Mouse (Mus musculus) heart, adult 11 months (tissue): ENCODE measurements at regions not wholly inside any gene's neighbourhood (a gene's known extent, or its start where the extent isn't known, plus 50 kb on each side); places are given as distances from the start of the nearest gene placed in this dataset.

Experiments
- DNase-seq: peaks from one replicate; pipeline ENCODE4 v3.0.0; 2022

DNA sequence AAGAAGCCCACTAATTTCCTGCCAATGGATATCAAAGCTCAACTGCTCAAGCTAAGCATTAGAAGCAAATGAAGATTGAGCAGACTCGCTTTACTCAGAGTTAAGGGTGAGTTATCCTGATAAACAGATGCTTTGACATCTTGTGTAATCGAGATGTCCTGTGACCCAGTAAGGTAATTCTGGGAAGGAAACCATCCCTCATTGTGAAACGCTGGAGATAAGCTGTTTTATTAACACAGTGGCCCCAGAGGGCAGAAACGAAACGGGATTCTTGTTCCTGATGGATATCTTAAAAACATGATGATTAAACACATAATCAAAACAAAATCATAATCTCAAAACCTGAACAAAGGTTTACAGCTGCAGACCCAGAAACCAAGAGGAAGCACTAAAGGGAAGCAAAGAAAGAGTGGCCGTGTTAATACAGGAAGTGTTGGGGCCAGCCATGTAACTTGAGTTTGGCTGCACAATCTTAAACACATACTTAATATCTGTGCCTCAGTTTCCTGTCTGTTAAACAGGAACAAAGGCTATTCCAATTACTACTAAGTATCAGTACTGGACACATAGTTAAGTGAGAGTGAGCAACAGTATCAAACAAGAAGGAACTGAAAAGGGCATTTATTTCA lies 184.2 kb downstream of the Gm12728 start:
- DNase-seq, result no peak

DNA sequence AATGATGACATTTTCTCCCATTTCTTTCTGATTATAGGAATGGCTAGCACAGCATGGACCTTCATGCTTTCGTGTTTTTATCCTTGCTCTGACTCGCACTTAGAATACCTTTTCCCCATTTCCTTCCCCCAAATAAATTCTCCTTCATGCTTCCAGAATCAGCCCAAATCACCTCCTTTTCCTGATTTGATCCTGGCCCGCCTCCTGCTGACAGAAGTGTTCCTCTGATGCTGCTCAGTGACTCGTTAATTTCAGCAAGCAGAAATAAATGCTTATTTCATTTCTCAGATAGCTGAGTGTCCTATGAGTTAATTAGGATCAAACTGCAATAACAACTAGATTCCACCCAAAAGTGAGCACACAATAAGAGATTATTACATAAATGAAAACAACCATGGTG lies 185.3 kb downstream of the Gm12728 start:
- DNase-seq, result no peak

DNA sequence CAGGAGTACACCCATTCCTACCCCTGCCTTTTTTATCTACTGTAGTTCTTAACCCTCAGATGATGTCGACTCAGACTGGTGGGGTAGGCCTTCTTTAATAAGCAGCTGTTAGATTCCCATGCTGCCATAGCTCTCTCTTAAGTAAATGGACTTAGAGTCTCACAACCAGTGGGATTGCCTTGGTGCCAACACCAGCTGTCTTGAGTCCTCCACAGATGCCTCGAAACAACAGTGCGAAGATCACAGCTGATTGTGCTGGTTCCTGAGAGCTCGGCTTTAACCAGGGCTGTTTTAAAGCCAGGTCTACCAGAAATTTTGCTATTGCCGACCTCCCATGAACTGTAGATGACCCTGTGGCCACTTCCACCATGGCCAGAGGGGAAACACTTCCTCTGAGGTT lies 189.4 kb downstream of the Gm12728 start:
- no peak for DNase-seq

DNA sequence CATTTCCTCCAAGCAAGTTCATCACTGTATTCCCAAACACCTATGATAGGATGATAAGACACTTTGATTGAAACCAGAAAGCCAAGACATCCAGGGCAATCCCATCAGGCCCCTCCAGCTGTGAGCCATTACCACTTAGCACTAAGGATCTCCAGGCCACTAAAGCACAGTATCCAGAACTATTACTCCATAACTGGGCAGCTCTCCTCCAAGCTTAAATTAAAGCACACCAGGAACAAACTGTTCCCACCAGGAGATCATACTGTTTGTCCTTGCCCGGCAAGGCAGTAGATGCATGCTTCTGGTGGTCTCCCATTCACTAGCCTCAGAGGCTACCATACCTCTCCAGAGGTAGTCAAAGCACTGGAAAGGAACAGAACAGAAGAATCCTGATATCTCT lies 193.3 kb downstream of the Gm12728 start:
- DNase-seq, result peak; percentile 96

DNA sequence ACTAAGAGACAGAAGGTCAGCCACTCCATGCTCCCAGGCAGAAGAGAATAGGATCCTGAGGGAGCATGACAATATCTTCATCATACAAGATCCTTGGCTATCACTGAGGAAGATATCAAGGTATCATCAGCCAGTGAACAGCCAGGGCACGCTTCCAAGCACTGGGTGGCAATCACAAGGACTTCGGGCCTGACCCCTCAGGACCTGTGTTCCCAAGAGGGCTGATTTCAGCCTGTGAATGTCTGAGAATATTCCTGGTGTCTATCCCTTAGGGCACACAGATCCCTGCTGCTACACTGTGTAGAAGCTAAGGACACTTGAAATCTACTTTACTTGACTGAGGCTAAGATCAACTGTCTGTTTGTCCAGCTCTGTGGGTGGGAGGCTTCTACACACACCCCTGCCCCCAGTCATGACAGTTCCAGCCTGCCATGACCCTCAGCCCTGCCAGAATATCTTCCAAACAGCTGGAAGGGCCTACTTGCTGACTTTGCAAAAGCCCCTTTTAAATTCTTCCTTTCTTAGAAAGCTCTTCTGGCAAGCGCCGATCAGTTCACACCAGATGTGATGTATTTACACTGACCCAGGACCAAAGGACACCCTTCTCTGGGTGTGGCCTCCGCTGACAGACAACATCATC lies 198.4 kb downstream of the Gm12728 start:
- peak; percentile 93 for DNase-seq

DNA sequence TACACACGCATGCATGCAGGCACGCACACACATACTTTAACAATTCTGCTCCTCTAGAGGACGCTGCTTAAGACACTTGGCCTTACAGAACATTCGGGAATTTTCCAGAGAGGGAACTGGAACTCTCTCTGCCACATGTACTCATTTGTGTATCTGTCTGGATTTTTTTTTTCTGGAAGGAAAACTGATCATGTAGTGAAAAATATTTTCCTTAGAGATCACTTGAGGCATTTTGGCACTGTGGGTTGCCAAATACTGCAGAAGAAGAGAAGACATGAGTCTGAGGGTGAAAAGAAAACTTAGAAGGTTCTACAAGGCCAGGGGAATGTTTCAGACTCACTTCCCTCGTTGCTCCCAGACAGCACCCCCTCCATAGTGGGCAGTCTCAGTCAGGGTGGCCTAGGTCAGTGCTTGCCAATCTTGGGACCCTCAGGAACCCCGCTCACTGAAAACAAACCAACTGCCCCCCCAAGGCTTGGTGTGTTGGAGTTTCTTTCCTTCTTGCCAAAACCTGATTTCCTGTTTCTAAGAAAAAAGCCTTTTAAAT lies 203.0 kb downstream of the Gm12728 start:
- DNase-seq, result peak; percentile 91

DNA sequence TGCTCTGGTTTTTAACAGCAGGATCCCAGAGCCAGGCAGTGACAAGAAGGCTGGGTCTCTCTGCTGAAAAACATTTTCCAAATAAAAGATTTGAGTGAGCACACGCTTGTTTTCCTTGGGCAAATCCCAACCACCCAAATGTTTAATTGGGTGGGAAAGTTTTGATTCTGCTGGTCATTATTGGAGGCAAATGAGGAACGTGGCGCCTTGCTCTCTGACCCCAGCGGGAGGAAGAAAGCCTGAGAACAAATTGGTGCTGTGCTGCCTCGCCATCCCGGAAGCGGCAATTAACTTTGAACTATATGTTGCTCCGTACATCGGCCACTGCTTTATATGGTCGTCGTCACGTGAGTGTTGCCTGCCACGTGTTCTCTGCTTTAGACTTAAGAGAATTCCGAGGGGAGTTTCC lies 204.7 kb downstream of the Gm12728 start:
- DNase-seq, result peak; percentile 96

DNA sequence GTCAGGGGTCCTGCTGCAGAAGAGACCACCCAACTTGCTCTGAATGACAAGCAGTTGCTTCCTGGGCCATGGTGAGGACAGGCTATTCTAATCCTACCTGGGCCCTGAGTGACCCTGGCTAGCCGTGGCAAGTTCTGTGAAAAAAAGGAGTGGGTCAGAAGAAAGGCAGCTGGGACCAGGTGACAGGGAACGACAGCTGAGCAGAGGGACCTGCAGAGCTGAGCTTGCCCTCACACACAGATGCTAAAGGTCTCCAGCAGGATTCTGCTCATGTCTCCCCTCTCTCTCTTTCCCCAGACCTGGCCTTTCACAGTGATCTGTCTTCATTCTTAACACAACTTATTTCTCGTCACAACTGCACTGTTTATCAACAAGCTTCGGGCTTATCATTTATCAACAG lies 206.4 kb downstream of the Gm12728 start:
- DNase-seq, result no peak

DNA sequence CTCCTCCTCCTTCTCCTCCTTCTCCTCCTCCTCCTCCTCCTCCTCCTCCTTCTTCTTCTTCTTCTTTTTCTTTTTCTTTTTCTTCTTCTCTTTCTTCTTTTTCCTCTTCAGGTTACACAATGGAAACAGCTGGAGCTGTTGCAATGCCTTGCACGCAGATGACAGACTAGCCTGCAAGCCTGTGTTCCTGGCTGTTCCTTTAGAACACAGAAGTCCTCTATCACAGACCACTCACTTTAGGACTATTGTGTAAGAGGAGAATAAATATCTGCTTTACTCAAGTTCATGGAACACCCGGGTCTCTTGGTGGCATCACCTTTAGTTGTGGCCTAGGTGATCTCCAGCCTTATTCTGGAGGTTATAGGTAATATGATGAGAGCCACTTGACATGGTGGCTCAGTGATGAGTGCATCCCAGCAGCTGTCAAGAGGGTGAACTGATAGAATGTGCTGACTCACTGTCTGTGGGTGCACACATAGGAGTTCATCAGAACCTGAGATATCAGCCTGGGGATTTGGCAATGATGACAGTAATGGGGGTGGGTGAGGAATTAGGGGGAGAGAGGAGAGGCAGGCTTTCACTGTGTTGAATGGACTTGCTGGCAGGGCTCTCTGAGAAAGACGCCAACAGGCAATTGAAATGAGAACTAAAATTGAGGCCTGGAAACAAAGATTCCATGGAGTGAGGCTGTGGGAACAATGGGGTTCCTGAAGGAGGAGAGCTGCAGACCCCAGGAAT lies 207.4 kb downstream of the Gm12728 start:
- peak; percentile 94 for DNase-seq

DNA sequence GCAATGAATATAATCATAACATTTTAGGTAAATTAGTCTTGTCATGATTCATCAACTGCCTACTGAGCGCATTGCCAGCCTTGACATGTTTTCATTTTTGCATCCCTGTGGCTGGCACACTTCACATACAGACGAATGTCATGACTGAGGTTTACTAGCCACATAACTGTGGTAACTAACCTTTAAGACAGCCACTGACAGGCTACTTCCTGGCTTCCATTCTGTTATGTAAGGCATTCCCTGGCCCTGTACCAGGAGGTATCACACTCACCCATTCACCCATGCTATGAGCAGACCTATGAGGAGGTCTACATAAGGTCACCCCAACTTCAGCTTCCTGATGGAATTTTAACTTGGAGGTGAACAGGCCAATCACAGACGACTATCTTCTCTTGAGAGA lies 212.8 kb downstream of the Gm12728 start:
- no peak for DNase-seq

DNA sequence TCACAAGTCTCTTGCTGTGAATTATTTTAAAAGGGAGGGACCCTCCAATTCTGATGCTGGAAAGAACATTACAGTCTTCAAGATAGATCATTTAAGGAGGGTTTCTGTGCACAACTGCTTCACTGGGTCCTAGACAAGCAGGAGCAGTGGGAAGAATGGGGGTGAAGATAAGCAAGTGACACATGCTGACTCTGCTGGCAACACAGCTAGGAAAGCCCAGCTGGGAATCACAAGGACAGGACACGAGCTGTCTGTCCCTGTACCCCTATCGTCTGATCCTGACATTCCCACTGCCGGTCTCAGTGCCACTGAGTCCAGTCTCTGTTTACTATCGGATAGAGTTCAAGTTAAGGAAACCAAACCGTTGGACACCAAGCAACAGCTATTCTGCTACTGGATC lies 216.3 kb downstream of the Gm12728 start:
- no peak for DNase-seq

DNA sequence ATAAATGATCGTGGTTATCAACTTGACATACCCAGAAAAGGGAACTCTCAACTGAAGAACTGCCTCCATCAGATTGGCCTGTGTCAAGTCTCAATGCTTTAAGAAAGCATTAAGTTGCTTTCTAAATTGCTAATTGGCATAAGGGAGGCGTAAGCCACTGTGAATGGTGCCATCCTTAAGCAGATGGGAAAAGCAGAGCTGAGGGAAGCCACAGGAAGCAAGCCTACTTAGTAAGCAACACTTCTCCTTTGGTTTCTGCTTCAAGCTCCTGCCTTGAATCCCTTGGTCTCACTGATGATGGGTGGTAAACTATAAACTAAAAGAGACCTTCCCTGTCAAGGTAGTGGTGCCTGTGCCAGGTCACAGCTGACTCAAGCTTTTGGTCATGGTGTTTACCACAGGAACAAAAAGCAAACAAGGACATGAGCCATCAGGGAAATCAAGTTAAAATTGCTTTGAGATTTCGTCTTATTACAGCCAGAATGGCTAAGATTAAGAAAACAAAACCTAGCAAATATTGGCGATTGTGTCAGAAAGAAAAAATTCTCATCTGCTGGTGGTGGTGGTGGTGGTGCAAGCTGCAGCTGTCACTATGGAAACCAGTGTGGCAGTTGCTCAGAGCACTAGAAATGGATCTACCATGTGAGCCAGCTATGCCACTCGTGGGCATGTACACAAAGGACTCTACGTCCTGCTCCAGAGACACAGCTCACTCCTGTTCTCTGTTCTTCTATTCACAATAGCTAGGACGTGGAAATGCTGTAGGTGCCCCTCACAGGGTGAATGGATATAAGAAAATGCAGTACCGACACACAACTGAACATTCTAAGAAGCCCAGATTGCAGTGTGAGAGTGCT lies 217.9 kb downstream of the Gm12728 start:
- DNase-seq, result no peak

DNA sequence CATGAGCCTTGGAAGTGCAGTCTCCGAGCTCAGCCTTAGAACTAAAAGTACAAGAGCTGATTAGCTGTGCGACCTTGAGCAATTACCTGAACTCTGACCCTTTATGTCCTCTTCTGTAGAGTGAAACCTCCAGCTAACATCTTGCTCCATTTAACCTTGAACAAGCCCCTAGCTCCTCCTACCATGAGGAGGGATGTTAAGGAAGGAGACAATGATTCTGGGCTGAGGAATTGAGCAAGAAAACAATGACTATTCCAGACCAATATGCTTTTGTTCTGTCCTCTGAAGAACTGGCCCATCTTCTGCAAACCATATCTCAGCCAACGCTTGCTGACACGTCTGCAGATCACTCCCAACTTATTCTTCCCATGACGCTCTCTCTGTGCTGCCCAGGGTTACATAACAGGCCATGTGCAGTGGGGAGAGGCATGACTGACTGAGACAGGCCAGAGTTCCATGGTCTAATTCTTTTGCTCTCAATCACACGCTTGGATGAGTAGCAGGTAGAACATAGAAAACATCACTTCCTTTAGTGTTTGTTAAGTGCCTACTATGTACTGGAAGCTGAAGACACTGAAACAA lies 227.5 kb downstream of the Gm12728 start:
- DNase-seq, result peak; percentile 95

DNA sequence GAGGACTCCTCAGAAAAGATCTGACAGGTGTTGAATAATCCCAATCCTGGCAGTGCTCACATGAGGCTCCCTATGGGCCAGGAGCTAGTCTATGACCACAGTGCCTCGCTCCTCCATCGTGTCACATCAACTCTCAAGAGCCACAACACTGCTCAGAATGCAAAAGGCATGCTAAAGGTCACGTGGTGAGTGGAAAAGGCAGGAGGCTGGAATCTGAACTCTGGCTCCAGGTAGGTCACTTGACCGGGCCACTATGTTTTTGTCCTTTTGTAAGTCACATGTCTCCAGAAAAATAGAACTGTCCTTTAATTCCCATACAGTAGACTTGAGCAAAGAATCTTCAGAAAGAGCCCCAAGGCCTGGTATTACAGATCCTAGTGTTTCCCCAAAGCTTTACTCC lies 229.3 kb downstream of the Gm12728 start:
- DNase-seq, result no peak

DNA sequence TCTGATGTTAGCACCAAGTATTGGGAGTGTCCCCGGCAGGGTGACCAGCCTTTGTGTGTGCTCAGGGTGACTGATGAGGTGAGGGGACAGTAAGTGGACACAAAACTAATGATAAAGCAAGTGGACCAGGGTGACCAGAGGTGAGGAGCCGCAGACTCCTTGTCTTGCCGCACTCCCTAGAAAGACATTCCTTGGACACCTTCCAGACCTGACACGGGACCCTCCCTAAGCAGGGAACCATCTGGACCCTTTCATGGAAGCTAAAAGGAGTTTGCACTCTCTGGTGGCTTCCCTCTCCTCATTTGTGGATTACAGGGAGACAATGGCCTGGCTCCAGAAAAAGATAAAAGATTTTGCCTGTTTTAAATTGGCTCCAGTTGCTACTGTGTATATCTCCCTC lies 230.7 kb downstream of the Gm12728 start:
- DNase-seq, result no peak

DNA sequence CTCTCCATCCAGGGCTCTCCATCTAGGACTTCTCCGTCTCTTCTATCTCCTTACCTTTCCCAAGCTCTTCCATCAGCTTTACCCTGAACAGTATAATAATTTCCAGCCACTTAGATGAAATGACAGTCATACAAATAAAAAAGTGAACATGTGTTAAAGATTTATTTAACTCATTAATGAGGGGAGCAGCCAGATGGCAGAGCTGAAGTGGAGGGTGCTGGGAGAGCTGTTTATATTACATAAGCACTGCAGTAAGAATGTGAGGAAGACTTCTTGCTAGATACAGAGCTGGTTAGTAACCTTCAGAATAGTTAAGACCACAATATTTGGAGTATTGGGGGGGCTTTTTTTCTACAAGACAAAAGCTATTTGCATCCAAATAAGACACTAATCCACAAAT lies 234.9 kb downstream of the Gm12728 start:
- no peak for DNase-seq

DNA sequence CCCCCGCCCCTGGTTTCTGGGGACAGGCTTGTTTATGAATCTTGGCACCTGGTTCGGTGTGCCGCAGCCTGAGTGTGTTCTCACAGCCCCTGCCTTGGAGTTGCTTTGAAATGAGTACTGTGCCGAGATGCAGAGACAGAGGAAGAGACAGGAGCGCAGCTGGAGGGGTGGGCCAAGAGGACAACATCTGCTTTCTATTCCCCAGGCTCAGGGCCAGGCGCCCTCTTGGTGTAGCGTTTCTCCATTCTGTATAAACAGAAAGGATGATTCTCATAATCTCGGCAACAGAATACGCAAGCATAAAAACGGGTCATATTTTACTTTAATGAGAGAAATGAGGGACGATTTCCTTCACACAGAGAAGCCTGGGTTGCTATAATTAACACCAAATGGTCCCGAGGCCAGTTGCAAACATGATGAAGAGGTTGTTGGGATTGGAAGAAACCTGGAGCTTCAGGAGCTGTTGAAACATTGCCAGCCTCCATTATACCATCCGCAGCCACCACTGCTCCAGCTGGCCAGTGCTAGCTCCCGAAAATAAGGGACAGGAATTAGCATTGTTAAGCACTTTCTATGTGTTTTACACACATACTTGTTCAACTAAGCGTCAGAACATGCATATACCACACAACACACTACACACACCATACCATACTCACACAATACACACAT lies 236.4 kb downstream of the Gm12728 start:
- peak; percentile 81 for DNase-seq

DNA sequence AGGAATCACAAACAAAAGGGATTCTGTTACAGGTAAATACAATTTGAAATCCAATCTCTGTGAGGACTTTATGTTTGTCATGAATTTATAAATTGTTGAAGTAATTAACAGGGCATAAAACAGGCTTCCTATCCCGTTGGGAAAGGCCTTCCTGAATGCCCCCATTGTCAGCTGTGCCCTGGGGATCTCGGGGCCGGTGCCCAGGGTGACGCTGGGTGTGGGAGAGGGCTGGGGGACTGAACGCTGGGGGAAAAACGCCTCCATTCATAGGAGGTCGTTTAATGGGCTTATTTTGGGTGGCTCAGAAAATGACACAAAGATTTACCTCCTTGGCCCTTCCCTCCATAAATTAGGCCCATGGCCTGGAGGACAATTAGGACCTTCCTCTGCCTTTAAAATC lies 250.7 kb downstream of the Gm12728 start:
- peak; percentile 57 for DNase-seq

DNA sequence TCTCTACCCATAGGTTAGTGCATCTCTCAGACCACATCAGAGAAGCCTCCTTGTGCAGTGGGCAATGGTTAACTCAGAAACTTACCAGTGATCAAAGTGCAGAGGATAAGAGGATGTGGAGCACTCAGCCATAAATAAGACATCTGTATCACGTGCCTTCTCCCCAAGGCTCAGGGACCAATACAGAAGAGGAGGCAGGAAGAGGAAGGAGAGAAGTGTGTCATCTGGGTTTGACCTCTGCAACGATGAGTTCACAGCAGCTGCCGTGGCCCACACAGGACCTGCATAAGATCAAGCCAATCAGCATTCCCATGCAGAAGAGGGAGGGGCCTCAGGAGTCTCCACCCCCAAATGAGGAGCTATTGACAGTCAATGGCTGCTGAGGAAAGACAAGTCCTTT lies 252.8 kb downstream of the Gm12728 start:
- DNase-seq, result peak; percentile 65

DNA sequence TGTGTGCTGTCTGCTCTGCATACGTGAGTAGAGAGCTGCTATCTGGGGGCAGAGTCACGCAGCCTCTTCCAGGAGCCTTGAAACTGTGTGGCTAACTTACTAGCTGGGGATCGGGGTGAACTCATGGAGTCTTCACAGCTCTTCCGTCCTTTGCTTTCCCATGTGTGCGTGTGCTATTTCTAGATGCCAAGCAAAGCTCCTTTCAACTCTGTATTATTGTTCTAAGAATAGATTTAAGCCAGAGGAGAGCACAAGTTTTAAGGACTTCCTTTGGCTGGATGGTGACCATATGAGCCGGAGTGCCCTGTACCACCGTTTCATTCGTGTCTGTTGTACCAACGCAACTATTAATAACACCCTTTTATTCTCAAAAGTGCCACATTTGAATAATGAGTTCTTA lies 254.0 kb downstream of the Gm12728 start:
- no peak for DNase-seq

DNA sequence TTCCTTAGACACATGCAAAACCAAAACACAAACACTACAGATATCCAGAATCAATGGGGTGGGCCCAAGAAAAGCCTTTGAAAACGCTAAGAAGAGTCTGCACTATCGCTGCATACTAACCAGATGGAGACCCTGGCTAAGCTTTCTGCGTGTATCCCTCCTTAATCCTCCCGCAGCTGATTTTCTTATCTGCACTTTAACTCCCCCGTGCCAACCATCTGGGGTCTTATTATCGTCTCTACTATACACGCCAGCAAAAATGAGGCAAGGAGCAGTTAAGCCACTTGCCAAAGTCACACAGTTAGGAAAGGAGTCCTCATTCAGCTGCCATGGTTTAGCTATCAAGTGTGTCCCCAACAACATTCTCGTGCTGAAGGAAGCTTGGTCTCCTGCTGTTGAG lies 258.4 kb downstream of the Gm12728 start:
- DNase-seq, result peak; percentile 83

DNA sequence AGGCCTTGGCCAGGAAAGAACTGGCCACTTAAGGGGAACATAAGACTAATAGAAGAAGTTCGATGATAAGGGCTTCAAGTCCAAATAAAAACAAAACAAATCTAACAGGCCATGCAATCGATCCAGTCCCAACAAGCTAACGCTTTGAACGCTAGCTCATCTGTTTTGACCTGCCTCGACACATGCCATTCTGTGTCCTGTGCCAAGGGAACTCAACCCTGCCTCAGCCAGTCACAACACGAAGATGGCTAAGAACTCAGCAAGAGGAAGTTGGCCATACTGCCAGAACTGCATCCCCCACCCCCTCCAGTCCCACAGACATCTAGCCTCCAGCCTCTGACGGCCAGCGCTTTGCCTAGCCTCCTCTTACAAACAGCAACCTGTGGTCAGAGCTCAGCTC lies 259.1 kb downstream of the Gm12728 start:
- DNase-seq, result peak; percentile 66
